Mouse (Mus musculus) lung, postnatal 0 days (tissue): ENCODE results near the gene Mup5.

ENCODE experiments used
- CTCF ChIP-seq: IDR thresholded peaks from 2 replicates; pipeline ENCODE4 v1.5.1; 2016; ENCODE audit warnings: antibody characterized with exemption, mild to moderate bottlenecking
- EP300 ChIP-seq: IDR thresholded peaks from 2 replicates; pipeline ENCODE4 v1.6.1; 2016; ENCODE audit warnings: antibody characterized with exemption, mild to moderate bottlenecking, control low read depth

DNA sequence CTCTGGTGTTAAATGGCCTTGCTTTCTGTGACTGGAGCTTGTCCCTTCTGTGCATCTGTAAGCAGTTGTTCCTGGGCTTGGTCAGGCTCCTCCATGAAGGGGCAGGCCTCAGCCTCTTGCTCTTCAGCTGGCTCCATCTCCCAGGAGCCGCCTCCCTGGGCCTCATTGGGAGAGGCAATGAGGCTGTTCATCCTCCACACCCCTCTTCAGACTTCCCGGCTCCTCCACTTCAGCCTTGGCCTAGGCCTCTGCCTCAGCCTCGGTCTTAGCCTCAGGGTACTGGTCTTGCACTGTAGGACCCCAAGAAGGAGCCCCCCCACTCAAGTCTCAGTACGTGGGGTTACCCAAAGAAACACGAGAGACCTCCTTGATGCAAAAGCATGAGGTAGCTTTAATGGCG is 20.3 kb upstream of the Mup5 start:
- TF ChIP-seq EP300 (no peak), CTCF (no peak)
